Mouse (Mus musculus): ENCODE results near the gene Zfp72. TPM values are rescaled to one million over a fixed set of nuclear protein-coding genes. Genes with fewer than 3 reads are reported as not detected.

Zfp72 gene
- 1 to 10 TPM; 2.9 to 4.0 TPM for total RNA-seq (2021)
- 0.08 and 0.10 TPM in 2 replicates for polyA plus RNA-seq (2012; rRNA removed)
- long read RNA-seq, full-length matches to known transcripts: 2 of 4 reads
- long read RNA-seq, partial matches to known transcripts: 0 of 4 reads
- long read RNA-seq, other reads (novel, unspliced or antisense): 2 of 4 reads

- peak; percentile 80 for DNase-seq
Measured at GRCm38 (mm10) chr13:74390371-74390990, at the start of gene Zfp72. Gene Zfp72 (minus strand): TSS chr13:74390836.

GRCm38 (mm10) chr13:74439895-74440294 is 49.3 kb upstream of the Zfp72 start:
- DNase-seq: no peak

DNA sequence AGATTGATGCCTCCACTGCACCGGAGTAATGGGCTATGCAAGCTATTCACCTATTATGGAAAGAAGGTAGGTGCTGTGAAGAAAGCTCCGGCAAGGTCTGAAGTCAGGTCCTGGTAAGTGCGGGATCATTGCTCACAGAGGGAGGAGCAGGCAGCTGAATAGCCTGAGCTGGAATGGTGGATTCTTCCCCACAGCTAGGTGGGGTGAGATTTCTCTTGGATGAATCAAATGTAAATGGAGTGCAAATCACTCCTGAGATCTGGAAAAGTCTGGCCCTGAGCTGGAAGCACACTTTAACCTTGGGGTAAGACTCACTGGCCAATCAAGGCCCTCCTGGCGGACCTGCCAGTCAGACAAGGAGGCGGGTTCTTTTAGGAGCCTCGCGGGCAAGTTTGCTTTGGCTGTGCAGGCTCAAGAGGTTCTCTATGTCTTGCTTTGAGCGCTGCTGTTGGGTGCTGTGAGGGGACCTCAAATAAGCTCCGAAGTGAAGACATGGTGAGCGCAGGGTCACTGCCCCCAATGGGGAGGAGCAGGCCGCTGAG is 8.7 kb upstream of the Zfp72 start, which contains the start of gene Ftl1-ps1:
Gene Ftl1-ps1, plus strand, starts transcription at position 397 of the 542 bp plus-strand sequence.
- peak; percentile 75 for DNase-seq

- no peak for DNase-seq
Measured at GRCm38 (mm10) chr13:74391156-74391555, 520 bp upstream of the Zfp72 start.

- no peak for DNase-seq
Measured at GRCm38 (mm10) chr13:74389730-74390129, 906 bp downstream of the Zfp72 start.

GRCm38 (mm10) chr13:74382289-74382688 is 8.3 kb downstream of the Zfp72 start:
- no peak for DNase-seq

DNA sequence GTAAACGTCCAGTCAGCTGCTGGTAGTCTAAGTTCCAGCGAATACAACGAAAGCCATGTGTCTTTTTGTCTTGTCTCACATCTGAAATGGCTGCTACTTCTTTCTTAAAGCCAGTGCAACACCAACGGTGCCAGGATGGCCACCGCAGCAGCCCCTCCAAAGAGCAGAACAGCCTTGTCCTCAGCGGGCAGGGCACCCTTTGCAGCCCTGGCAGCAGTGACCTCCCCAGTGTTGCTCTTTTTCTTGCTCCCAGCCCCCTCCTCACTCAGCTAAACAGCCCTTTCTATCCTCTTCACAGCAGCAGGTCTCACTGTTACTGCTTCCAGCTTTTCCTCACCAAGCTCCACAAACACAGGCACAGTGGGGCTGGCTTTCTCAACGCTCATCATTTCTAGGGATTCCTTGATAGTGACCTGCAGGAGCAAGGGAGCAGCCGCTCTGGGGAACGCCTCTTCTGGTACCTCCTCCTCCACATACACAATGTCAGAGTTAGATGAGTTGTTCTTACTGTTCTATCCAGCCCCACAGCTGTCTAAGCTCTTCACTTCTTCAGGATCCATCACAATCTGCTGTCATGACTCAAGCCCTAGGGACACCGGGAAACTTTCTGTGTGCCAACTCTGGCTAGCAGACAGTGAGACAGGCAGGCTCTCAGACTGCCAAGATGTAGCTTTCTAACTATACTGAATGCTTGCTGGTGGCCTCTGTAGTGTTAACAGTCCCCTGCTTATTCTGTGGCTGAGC is 8.9 kb downstream of the Zfp72 start:
- DNase-seq: no peak

DNA sequence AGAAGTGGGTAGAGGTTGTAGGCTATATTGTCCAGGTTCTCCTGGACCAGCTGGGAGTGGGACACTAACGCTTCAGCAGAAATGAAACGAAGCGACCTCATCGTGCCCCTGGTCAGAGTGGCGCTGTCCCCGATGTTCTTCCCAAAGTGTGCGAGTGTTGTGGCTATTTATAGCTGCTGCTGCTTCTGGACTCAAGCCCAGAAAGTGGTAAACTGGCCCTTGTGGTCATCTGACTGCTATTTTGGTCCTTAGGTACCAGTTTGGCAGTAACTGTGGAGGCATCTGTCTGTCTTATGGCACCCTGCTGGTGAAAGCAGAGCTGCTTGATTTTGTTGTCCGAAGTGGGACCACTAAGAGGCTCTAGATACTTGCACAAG is 26.8 kb downstream of the Zfp72 start, which contains the start of gene Lrrc14b:
Gene Lrrc14b, minus strand, starts transcription at position 147 of the 377 bp plus-strand sequence.
- DNase-seq: peak; percentile 58

GRCm38 (mm10) chr13:74363176-74363858 is 27.3 kb downstream of the Zfp72 start:
- DNase-seq: no peak

DNA sequence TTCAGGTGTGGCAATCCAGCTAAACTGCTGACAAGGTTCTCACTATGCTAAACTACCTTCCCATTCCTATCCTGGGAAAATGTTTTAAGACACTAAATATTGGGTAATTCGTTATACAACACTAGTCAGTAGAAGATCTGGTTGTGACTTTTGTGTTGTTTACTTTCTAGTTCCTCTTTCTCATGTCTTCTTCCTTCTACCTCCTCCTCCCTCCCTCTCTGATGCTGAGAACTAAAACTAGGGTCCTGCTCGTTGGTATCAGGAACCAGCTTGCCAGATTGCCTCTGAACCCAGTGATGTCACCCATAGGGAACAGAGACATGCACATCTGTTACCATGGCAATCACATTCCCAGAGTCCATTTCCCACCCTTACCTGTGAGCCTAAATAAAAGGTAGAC is 28.4 kb downstream of the Zfp72 start:
- no peak for DNase-seq

DNA sequence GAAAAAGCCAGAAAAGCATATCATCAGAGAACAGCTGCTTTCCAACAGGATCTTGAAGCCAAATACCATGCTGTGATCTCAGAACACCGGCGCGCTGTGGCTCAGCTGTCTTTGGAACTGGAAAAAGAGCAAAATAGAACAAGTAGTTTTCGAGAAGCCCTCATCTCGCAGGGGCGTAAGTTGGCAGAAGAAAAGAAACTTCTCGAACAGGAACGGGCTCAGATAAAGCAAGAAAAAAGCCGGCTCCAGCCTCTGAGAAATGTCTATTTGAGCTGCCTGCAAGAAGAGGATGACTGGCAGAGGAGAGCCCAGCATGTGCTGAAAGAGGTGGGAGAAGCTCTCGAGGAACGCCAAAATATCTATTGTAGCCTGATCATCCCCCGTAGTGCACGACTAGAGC is 34.1 kb downstream of the Zfp72 start:
- no peak for DNase-seq

- no peak for DNase-seq
Measured at GRCm38 (mm10) chr13:74350435-74350906, 40.2 kb downstream of the Zfp72 start.

GRCm38 (mm10) chr13:74349566-74350434 is 40.8 kb downstream of the Zfp72 start, which contains the start of the genes Sdha and Ccdc127:
Gene Sdha (minus strand): TSS chr13:74350280.
Gene Ccdc127 (plus strand): TSS chr13:74350309.
- DNase-seq: peak; percentile 97

DNA sequence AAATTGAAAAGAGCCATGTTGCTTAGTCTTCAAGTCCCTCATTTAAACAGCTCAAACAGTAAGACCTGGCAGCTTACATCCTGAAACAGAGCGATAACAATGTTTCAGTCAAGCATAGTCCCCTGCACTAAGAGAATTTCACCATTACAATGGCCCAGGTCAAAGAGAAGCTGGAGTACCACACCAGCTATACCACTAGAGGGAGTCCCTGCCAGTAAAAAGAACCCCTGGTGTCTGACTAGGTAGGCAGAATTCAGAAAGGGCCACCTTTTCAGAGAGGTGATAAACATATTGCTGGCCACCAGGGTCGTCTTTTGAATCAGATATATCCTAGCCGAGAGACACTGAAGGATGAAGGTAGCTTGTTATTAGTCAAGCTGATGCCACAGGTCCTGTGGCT is 49.6 kb downstream of the Zfp72 start:
- peak; percentile 54 for DNase-seq

- DNase-seq: no peak
Measured at GRCm38 (mm10) chr13:74329321-74329720, 61.3 kb downstream of the Zfp72 start.

Small RNA genes lying within 50 kb of the gene (microRNA-seq; reads per million reads assigned to microRNA genes)
- 0 reads per million in 2 experiments for gene Mir692-3

Other genes starting within 250 kb of the Zfp72 start
- 10 to 100 TPM; 54.2 to 69.9 TPM for gene Exoc3, start 182.1 kb downstream of the Zfp72 start, total RNA-seq (2021)
- gene Exoc3, start 182.1 kb downstream of the Zfp72 start, polyA plus RNA-seq (2012; rRNA removed): 30.0 and 40.0 TPM in 2 replicates
- 1 to 10 TPM in 1 of 2 experiments, under 1 TPM in 1; 0.81 to 1.9 TPM for gene Ahrr, start 98.5 kb downstream of the Zfp72 start, total RNA-seq (2021)
- 1.1 and 1.6 TPM in 2 replicates for gene Ahrr, start 98.5 kb downstream of the Zfp72 start, polyA plus RNA-seq (2012; rRNA removed)
- 100 to 1,000 TPM; 143 to 150 TPM for gene Pdcd6, start 73.3 kb downstream of the Zfp72 start, total RNA-seq (2021)
- gene Pdcd6, start 73.3 kb downstream of the Zfp72 start, polyA plus RNA-seq (2012; rRNA removed): 83.4 and 84.4 TPM in 2 replicates
- gene Sdha, start 40.6 kb downstream of the Zfp72 start, total RNA-seq (2021): 100 to 1,000 TPM; 601 to 696 TPM
- gene Sdha, start 40.6 kb downstream of the Zfp72 start, polyA plus RNA-seq (2012; rRNA removed): 99.4 and 128 TPM in 2 replicates
- gene Ccdc127, start 40.5 kb downstream of the Zfp72 start, total RNA-seq (2021): 10 to 100 TPM; 51.0 to 58.7 TPM
- gene Ccdc127, start 40.5 kb downstream of the Zfp72 start, polyA plus RNA-seq (2012; rRNA removed): 1.1 and 1.3 TPM in 2 replicates
- under 1 TPM; 0.17 to 0.79 TPM for gene Lrrc14b, start 26.8 kb downstream of the Zfp72 start, total RNA-seq (2021)
- gene Lrrc14b, start 26.8 kb downstream of the Zfp72 start, polyA plus RNA-seq (2012; rRNA removed): 0.44 and 0.49 TPM in 2 replicates
- gene Ftl1-ps1, start 8.9 kb upstream of the Zfp72 start, total RNA-seq (2021): 1,000 to 10,000 TPM; 1,170 to 1,172 TPM
- 36.1 and 40.5 TPM in 2 replicates for gene Ftl1-ps1, start 8.9 kb upstream of the Zfp72 start, polyA plus RNA-seq (2012; rRNA removed)
- 1 to 10 TPM; 8.9 to 9.9 TPM for gene Zfp825, start 103.2 kb upstream of the Zfp72 start, total RNA-seq (2021)
- gene Zfp825, start 103.2 kb upstream of the Zfp72 start, polyA plus RNA-seq (2012; rRNA removed): 0.10 TPM in 2 replicates
- 10 to 100 TPM; 57.9 to 81.0 TPM for gene Erap1, start 248.7 kb upstream of the Zfp72 start, total RNA-seq (2021)
- gene Erap1, start 248.7 kb upstream of the Zfp72 start, polyA plus RNA-seq (2012; rRNA removed): 2.2 and 2.3 TPM in 2 replicates